Mouse (Mus musculus): ENCODE results near the gene Dnaic1. TPM values are rescaled to one million over a fixed set of nuclear protein-coding genes. Genes with fewer than 3 reads are reported as not detected.
A peak's percentile ranks its signal among the peaks of the same experiment; 100 is the strongest.

The Dnaic1 gene
- polyA plus RNA-seq, 3 experiments from 2014 or later = not detected

DNA sequence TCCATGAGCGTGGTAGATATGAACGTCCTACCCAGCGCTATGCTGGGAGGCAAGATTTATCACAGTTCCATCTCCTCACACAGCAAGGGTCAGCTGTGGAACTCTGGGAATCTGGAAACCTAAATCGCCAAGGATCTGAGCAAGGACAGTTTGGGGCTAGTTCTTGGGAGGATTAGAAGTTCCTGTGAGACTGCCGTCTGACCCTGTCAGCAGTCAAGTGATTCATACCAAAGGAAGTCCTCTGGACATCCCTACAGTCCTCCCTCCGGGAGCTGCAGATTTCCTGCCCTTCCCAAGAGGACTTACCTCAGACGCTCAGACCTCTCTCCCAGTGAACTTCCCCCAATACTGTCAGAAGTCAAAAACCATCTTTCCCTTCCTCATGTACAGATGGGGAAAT is 66.8 kb downstream of the Dnaic1 start:
- no peak for ATAC-seq

DNA sequence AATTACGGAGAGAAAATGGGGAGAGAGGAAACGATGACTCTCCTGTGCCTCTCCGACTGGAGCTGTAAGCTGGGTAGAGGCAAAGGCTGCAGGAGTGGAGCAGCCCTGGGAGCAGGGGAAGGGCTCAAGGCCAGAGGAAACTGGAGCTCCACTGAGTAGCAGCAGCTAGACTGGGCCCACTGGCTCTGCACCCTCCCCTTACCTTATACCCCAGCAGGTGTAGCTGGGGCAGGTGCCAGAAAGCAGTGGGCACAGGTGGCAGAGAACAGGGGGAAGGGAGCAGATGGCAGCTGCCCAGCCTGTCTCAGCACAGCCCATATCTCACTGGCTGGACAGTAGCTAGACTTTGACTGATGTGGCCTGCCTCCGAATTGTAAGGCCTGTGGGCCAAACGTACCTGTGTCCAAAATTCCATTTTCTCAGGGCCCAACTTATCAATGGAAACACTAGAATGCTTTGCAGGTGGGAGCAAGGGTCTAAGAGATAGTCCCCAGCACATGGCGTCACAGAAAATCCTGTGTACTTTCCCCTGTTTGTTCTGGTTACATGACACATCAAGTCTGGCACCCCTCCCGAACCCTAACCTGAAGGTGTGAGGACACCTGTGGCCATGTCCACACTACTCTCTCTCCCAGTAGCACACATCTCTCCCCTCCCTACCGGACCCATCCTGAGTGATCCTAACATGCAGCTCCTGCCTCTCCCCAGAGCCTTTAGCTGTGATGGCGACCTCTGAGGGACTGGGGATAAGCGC is 67.5 kb downstream of the Dnaic1 start:
- no peak for ATAC-seq

GRCm38 (mm10) chr4:41638186-41638731 is 68.7 kb downstream of the Dnaic1 start:
- no peak for ATAC-seq

GRCm38 (mm10) chr4:41638828-41639213 is 69.2 kb downstream of the Dnaic1 start:
- no peak for ATAC-seq

- ATAC-seq = peak; percentile 15
Measured at GRCm38 (mm10) chr4:41639214-41639841, 69.8 kb downstream of the Dnaic1 start.

DNA sequence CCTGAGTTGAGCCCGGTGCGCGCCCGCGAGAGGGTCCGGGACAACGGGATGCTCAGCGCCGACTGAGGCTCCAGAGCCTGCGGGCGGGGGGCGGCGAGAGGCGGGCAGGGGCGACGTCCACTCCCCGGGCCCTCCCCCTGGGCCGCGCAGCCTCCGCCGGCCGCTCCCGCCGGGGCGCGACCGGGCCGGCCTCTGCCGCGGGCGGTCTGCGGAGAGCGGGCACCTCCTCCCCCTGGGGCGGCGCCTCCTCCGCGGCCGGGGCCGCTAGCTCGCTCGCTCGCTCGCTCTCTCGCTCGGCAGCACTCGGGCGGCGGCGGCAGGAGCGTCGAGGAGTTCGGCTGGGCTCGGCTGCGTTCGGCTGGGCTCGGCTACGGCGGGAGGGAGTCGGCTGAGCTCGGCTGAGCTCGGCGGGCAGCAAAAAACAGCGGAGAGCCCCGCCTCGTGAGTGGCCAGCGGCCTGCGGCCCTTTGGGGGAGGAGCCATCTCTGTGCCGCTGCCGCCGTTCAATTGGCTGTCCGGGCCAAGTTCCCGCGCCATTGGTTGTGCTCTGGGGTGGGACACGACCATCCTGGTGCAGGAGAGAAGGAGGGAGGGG is 70.4 kb downstream of the Dnaic1 start, which contains the start of gene Enho:
TSS of gene Enho (minus strand) at position 412 of the 595 bp plus-strand sequence.
- ATAC-seq = peak; percentile 91

- no peak for ATAC-seq
Measured at GRCm38 (mm10) chr4:41641199-41641822, 71.7 kb downstream of the Dnaic1 start.

- no peak for ATAC-seq
Measured at GRCm38 (mm10) chr4:41645488-41645887, 75.9 kb downstream of the Dnaic1 start.

DNA sequence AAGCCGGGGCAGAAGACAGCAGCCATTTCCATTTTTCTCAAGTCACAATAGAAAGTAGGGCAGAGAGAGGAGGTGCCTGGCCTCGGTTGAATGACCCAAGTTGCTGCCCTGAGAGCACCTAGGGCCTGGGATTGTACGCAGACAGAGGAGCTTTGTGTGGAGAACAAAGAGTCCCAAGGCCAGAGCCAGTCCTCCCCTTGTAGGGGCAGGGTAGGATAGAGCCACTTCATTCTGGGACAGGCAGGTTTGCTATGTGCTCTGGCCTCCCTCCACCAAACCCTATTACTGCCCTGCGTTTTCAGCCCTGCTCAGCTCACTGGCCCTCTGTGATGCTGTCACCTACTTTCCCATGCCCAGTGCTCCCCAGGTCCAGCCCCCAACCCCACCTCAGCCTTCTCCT is 78.6 kb downstream of the Dnaic1 start:
- ATAC-seq = no peak

DNA sequence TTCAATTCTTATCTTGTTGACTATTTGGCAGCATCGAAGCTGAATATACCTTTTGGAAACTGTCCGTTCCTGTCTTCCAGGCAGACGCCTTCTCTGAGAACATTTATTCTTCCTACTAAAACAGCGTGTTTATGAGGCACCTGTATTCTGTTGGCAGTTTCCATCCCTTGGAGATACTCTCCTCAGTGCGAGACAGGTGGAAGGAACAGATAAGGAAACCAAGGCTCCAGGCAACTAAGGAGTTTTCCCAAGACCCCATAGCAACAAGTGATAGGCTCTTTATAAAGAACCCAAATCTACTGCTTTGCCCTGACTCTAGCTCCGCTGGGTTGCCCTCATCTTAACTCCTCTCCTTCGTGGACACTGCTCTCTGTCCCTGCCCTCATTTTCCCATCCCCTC is 79.1 kb downstream of the Dnaic1 start:
- ATAC-seq = no peak

- ATAC-seq = no peak
Measured at GRCm38 (mm10) chr4:41653296-41653695, 83.7 kb downstream of the Dnaic1 start.

GRCm38 (mm10) chr4:41653730-41654129 is 84.2 kb downstream of the Dnaic1 start:
- no peak for ATAC-seq

DNA sequence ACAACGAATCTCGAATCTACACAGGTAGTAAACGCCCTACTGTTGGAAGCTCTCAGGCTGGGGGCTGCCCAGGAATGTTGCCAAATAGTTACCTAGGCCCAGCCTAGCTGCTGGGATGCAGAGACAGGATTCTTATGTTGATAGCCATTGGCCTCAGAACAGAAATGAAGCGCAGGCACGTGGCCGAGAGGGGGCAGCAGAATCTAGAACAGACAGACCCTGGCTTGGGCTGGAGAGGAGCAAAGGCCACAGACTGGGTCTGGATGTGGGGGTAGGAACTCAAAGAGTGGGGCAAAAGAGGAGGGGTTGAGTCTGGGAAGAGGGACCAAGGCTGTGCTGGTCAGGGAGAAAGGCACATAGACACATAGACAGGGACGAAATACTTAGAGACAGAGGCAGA is 84.6 kb downstream of the Dnaic1 start:
- no peak for ATAC-seq

DNA sequence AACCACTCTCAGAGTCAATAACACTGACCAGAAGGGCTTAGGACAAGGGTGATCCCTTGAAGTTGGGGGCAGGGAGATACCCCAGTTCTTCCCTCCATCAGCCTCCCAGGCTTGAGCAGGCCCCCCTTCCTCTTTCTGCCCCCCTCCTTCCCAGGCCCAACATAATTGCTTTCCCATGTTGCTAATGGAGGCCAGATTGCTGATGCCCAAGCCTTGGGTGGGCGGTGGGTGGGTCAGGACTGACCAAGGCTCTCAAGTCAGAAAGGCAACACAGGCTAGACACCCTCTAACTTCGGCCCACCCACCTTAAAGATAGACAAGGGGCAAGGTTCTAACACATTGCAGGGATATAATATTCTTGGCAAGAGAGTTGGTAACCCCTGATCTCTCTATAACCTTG is 86.0 kb downstream of the Dnaic1 start:
- ATAC-seq = no peak

DNA sequence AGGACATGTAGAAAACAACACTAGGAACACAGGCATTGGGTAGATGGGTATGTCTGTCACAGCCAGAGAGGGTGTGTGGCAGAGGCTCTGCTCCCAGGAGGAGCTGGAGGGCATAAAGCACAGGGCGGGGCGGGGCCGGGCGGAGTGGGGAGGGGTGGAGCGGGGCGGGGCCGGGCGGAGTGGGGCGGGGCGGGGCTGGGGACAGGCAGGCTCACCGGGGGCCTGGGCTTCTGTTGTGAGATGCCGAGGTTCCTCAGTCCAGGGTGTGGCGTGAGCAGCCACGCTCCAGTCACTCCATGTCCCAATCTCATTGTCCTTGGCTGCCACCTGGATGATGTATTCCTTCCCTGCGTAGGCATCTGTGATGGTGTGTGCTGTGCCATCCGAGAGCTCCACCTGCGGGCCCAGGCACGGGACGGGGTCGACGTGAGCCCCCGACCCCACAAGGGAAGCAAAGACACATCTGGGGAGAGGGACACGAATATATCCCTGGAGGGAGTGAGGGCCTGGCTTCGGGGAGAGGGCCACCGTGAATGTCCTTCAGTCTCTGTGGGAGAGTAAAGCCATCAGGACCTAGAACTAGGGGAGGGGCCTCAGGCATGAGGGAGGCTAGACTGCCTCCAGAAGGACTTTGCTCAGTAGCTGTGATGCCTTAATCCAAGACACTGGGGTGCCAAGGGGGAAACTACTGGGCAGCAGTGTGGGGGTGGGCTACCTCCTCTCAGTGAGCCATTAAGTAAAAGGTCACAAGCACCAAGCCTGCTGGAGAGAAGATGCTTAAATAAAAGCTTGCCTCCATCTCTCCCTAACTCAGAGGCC is 89.2 kb downstream of the Dnaic1 start:
- ATAC-seq = no peak

GRCm38 (mm10) chr4:41659556-41659955 is 90.0 kb downstream of the Dnaic1 start:
- ATAC-seq = no peak

- no peak for ATAC-seq
Measured at GRCm38 (mm10) chr4:41660851-41661430, 91.4 kb downstream of the Dnaic1 start.

DNA sequence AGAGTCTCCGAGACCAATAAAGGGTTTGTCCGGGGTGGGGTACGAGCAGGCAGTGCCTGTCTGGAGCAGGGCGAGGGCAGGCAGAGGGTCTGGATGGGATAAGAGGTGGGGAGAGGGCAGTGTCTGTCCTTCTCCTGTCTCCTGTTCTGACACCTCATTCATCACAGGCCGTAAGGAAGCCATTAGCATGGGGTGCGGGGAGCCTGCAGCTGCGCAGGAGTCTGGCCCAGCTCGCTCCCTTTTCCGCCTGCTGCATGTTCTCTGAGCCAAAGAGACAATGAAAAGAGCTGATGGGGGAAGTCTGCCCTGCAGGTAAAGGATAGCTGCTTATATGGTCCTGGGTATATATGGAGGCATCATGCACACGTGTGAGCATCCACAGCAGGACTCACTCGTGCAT is 93.1 kb downstream of the Dnaic1 start:
- ATAC-seq = no peak

DNA sequence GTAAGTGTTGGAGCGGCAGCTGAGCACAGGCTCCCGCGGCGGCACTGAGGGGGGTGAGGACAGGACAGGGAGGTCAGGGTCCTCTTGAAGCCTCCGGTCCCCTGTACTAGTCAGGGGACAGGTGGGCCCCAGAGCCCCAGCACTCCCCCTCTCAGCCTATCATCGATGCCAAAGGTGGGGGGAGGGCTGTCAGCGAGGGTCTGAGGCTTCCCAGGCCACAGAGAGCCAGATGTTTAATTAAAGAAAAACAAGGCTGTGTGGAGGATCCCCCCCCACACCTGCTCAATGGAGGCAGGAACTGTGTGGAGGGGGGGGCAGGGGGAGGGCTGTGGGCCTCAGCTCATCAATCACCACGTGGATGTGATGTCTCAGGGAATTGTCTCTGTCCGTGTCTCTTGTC is 94.0 kb downstream of the Dnaic1 start:
- ATAC-seq = no peak

GRCm38 (mm10) chr4:41664533-41664932 is 95.0 kb downstream of the Dnaic1 start:
- ATAC-seq = no peak

DNA sequence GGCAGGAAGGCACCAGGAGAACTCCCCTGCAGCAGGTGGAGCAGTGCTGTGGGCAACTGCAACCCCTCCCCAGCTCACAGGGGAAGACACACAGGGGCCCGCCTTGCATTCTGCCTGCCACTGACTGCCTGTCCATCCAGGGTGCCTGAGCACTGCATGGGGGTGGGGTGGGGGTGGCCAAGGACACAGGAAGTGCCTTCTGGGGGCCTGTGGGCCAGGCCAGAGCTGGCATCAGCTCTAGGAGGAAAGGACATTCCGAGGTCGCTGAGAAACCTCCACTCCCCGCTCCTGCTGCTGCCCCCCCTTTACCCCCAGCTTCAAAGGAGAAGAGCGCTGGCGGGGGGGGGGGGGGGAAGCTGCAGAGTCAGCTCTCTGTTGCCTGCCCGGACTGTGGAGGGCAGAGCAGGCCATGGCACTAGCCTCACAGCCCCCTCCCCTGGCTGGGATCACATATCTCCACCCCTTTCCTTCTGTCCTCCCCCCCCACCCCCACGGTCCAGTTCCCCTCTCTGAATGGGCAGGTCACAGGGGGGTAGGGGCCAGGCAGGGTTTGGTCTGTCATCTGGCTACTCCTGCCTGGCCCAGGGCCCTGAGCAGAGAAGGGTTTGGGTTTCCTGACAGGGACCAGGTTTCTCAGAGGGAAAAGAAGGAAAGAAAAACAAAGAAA is 95.6 kb downstream of the Dnaic1 start:
- ATAC-seq = no peak
